Mouse (Mus musculus) G1E (cell line): ENCODE data around the gene Mtus2.

Experiments used
- CTCF ChIP-seq: IDR thresholded peaks from 2 replicates; pipeline ENCODE4 v1.5.1; 2012; ENCODE audit warnings: low read depth, low read length, inconsistent platforms, mixed read lengths
- GATA2 ChIP-seq: IDR thresholded peaks from 2 replicates; pipeline ENCODE4 v1.6.1; 2012; ENCODE audit warnings: low read depth, low read length, inconsistent platforms, borderline replicate concordance
- POLR2AphosphoS5 ChIP-seq: IDR thresholded peaks from 2 replicates; pipeline ENCODE4 v1.6.1; 2012; ENCODE audit warnings: low read depth, low read length, inconsistent platforms; ENCODE audit not compliant: insufficient replicate concordance

GRCm38 (mm10) chr5:148108314-148108713, 151.2 kb downstream of the Mtus2 start:
- TF ChIP-seq CTCF, result no peak
- no peak for TF ChIP-seq GATA2
- no peak for TF ChIP-seq POLR2AphosphoS5
